In the genomic region with DNA sequence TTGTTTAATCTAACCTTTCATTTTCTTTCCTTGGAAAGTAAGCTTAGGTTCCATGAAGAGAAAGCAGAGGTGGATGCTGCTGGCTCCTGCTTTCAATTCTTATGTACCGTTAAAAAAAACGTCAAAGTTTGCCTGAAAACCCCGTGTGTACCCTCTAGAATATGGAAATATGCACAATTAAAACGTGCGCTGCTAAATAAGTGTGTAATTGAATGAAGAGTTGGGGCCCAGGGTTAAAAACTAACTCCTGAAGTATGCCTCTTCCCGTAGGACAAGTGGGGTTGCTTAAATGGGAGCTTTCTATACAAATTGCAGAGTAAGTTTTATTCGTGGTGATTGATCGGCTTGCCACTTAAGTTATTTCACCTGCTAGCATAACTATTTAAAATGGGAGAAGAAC, we compare ENCODE assay signal across 8 mouse cellular contexts. TPM values are rescaled to one million over a fixed set of nuclear protein-coding genes. Genes with fewer than 3 reads are reported as not detected.
DNase-seq lines count a peak whose midpoint lies in the region; ATAC-seq and TF ChIP-seq lines count a peak whose summit lies in the region.
"Had no signal": no experiment of that assay in that cellular context is flagged by ENCODE, and none has a peak within 500 bp of the region (broad histone marks: within the 10 kb centered on the region; RNA-seq: fewer than 3 reads in every experiment).

No protein-coding gene starts in this region.

- peak overlapping the region; percentile 66 for H3K9ac ChIP-seq in forebrain, embryonic 13.5 days
- H3K9ac ChIP-seq in liver, embryonic 12.5 days = peak overlapping the region; percentile 69
- no peak overlapping the region for H3K9ac ChIP-seq in stomach, postnatal 0 days (ENCODE audit: low read length)

- H3K9me3 ChIP-seq in megakaryocyte, embryonic 14.5 days = no peaks in the 10 kb centered on the region
- H3K9me3 ChIP-seq in forebrain, embryonic 13.5 days (replicated peaks) = no peaks in the 10 kb centered on the region
- no peaks in the 10 kb centered on the region for H3K9me3 ChIP-seq in liver, embryonic 12.5 days (replicated peaks)
- no peaks in the 10 kb centered on the region for H3K9me3 ChIP-seq in stomach, postnatal 0 days (ENCODE audit: control insufficient read depth, low read length)

- no peaks in the 10 kb centered on the region for H3K27me3 ChIP-seq in megakaryocyte, embryonic 14.5 days (replicated peaks)
- H3K27me3 ChIP-seq in forebrain, embryonic 13.5 days = no peaks in the 10 kb centered on the region
- no peaks in the 10 kb centered on the region for H3K27me3 ChIP-seq in liver, embryonic 12.5 days (replicated peaks)
- no peaks in the 10 kb centered on the region for H3K27me3 ChIP-seq in stomach, postnatal 0 days (ENCODE audit: control insufficient read depth, insufficient read depth, low read length)

- peak overlapping the region; percentile 92 for H3K4me2 ChIP-seq in forebrain, embryonic 13.5 days
- H3K4me2 ChIP-seq in liver, embryonic 12.5 days = peak overlapping the region; percentile 93
- H3K4me2 ChIP-seq in stomach, postnatal 0 days (replicated peaks; ENCODE audit: low read depth) = peak overlapping the region; percentile 37

- WGBS in forebrain, embryonic 13.5 days = 47% methylated on average over 8 of the region's 8 CpGs
- WGBS in liver, embryonic 12.5 days (ENCODE audit: insufficient replicate concordance) = 62% methylated on average over 8 of the region's 8 CpGs
- WGBS in stomach, postnatal 0 days = 49% methylated on average over 8 of the region's 8 CpGs

- H3K4me1 ChIP-seq in megakaryocyte, embryonic 14.5 days = peaks cover 53% of the 10 kb centered on the region
- H3K4me1 ChIP-seq in forebrain, embryonic 13.5 days = peaks cover 30% of the 10 kb centered on the region
- peaks cover 42% of the 10 kb centered on the region for H3K4me1 ChIP-seq in liver, embryonic 12.5 days
- 0 out of 2 replicates have a peak, but pooled peaks cover 3% of the 10 kb centered on the region for H3K4me1 ChIP-seq in stomach, postnatal 0 days (replicated peaks; ENCODE audit: control insufficient read depth, insufficient read depth)

- no peak for DNase-seq in stomach, postnatal 0 days (ENCODE audit: low spot score)
- DNase-seq in gastrocnemius, postnatal 25 days = no peak
- no peak for DNase-seq in T-cell, adult 2 months (ENCODE audit: low spot score)
- DNase-seq: lung, adult 2 months had no signal

- H3K27ac ChIP-seq in forebrain, embryonic 13.5 days = peak overlapping the region; percentile 87; the same call in 1 of the 2 replicates
- H3K27ac ChIP-seq in liver, embryonic 12.5 days = 0 out of 2 replicates have a peak overlapping the region, but pooled peaks have one; percentile 30
- H3K27ac ChIP-seq in stomach, postnatal 0 days (replicated peaks) = no peak overlapping the region

- ATAC-seq in megakaryocyte, adult 5-6 weeks (ENCODE audit: poor library complexity, severe bottlenecking) = no peak
- ATAC-seq in forebrain, embryonic 13.5 days = no peak
- ATAC-seq in liver, embryonic 12.5 days = no peak
- no peak for ATAC-seq in stomach, postnatal 0 days (ENCODE audit: low FRiP score, low TSS enrichment)

- TF ChIP-seq CTCF in stomach, postnatal 0 days (IDR thresholded peaks at IDR 0.05; ENCODE audit: low read depth) = no peak

- H3K4me3 ChIP-seq in megakaryocyte, embryonic 14.5 days (replicated peaks) = peak overlapping the region; percentile 67
- H3K4me3 ChIP-seq in forebrain, embryonic 13.5 days = peak overlapping the region; percentile 74
- H3K4me3 ChIP-seq in liver, embryonic 12.5 days = peak overlapping the region; percentile 88
- peak overlapping the region; percentile 72 for H3K4me3 ChIP-seq in stomach, postnatal 0 days (ENCODE audit: low read depth, low read length)

- no peak for TF ChIP-seq EP300 in stomach, postnatal 0 days (optimal IDR thresholded peaks at IDR 0.05)

- H3K36me3 ChIP-seq in megakaryocyte, embryonic 14.5 days (replicated peaks; ENCODE audit: low read length) = peaks cover 17% of the 10 kb centered on the region
- H3K36me3 ChIP-seq in forebrain, embryonic 13.5 days (ENCODE audit: poor library complexity, severe bottlenecking) = peaks cover 15% of the 10 kb centered on the region
- peaks cover 17% of the 10 kb centered on the region for H3K36me3 ChIP-seq in liver, embryonic 12.5 days
- H3K36me3 ChIP-seq in stomach, postnatal 0 days (ENCODE audit: control insufficient read depth, insufficient read depth, low read length) = no peaks in the 10 kb centered on the region; the same call in 1 of the 2 replicates

RNA-seq across cellular contexts. Expression of a gene that starts 1.1 kb away (rescaled TPM):
- 6.8 and 12.3 TPM in 2 replicates for polyA plus RNA-seq in megakaryocyte, embryonic 14.5 days (2012; ENCODE audit: insufficient read depth, low replicate concordance)
- 22.9 and 29.5 TPM in 2 replicates for total RNA-seq in megakaryocyte, adult 5-6 weeks (2015)
- 14.5 and 16.7 TPM in 2 replicates for total RNA-seq in megakaryocyte, adult 5-6 weeks (2017)
- 108 and 109 TPM in 2 replicates for polyA plus RNA-seq in forebrain, embryonic 13.5 days (2015; fragmentation: Nextera tagmentation; extraction: Ambion mirVana)
- polyA plus RNA-seq in liver, embryonic 12.5 days (2016; fragmentation: Nextera tagmentation; extraction: Ambion mirVana) = 69.5 and 76.4 TPM in 2 replicates
- 11.7 and 13.4 TPM in 2 replicates for polyA plus RNA-seq in stomach, postnatal 0 days (2015; fragmentation: Nextera tagmentation; extraction: Ambion mirVana)
- 10 to 100 TPM; 61.7 to 64.2 TPM for total RNA-seq in gastrocnemius, postnatal 25 days (2021)

RNA-seq across cellular contexts. Expression of a gene that starts 40.7 kb away (rescaled TPM):
- 2.1 TPM in 1 of 2 replicates, not detected in the other for polyA plus RNA-seq in megakaryocyte, embryonic 14.5 days (2012; ENCODE audit: insufficient read depth, low replicate concordance)
- total RNA-seq in megakaryocyte, adult 5-6 weeks (2015) = 9.7 and 10.4 TPM in 2 replicates
- 4.8 and 8.1 TPM in 2 replicates for total RNA-seq in megakaryocyte, adult 5-6 weeks (2017)
- polyA plus RNA-seq in forebrain, embryonic 13.5 days (2015; fragmentation: Nextera tagmentation; extraction: Ambion mirVana) = 12.4 and 12.8 TPM in 2 replicates
- polyA plus RNA-seq in liver, embryonic 12.5 days (2016; fragmentation: Nextera tagmentation; extraction: Ambion mirVana) = 7.5 and 8.4 TPM in 2 replicates
- polyA plus RNA-seq in stomach, postnatal 0 days (2015; fragmentation: Nextera tagmentation; extraction: Ambion mirVana) = 6.2 and 7.1 TPM in 2 replicates
- total RNA-seq in gastrocnemius, postnatal 25 days (2021) = 1 to 10 TPM; 3.1 to 3.8 TPM

Comparison
In these comparisons a context has a peak if more than half of its experiments do, and no peak if none do; other contexts are left out.
1. H3K4me2 ChIP-seq: peak in every context shown above with its lines; median percentile 93 in liver, embryonic 12.5 days; 92 in forebrain, embryonic 13.5 days; 37 in stomach, postnatal 0 days.